Mouse (Mus musculus) intestine, embryonic 15.5 days (tissue): Measurements from ENCODE around the gene 1700001L19Rik. TPM values are rescaled to one million over a fixed set of nuclear protein-coding genes. Genes with fewer than 3 reads are reported as not detected.
"Not testable (repeated sequence)": the region's sequence is repeated elsewhere in the genome, so short reads cannot be mapped to it uniquely, and the experiment has no call there.

Experiments
- ATAC-seq: fragments of 200-750 bp; cut with Nextera tagmentation; 2 replicates; pipeline ENCODE4 v1.8.0; 2017; ENCODE audit warnings: moderate TSS enrichment, moderate library complexity
- H3K27ac ChIP-seq: fragments of 300-500 bp; sonication (generic); 2 replicates; pipeline ENCODE4 v1.5.1; 2015; ENCODE audit warnings: mild to moderate bottlenecking, inconsistent platforms
- H3K27me3 ChIP-seq: fragments of 300-500 bp; sonication (generic); replicated peaks from 2 replicates; pipeline ENCODE4 v1.6.1; 2015; ENCODE audit warnings: inconsistent platforms
- H3K36me3 ChIP-seq: fragments of 300-500 bp; sonication (generic); 2 replicates; pipeline ENCODE4 v1.6.1; 2015; ENCODE audit warnings: inconsistent platforms
- H3K4me1 ChIP-seq: fragments of 300-500 bp; sonication (generic); replicated peaks from 2 replicates; pipeline ENCODE4 v1.6.1; 2015; ENCODE audit warnings: inconsistent platforms
- H3K4me2 ChIP-seq: fragments of 300-500 bp; sonication (generic); replicated peaks from 2 replicates; pipeline ENCODE4 v1.6.1; 2015; ENCODE audit warnings: mild to moderate bottlenecking, inconsistent platforms
- H3K4me3 ChIP-seq: fragments of 300-500 bp; sonication (generic); replicated peaks from 2 replicates; pipeline ENCODE4 v1.5.1; 2015; ENCODE audit warnings: inconsistent platforms
- H3K9ac ChIP-seq: fragments of 300-500 bp; sonication (generic); 2 replicates; pipeline ENCODE4 v1.6.1; 2015; ENCODE audit warnings: inconsistent platforms
- H3K9me3 ChIP-seq: fragments of 300-500 bp; sonication (generic); 2 replicates; pipeline ENCODE4 v1.6.1; 2016; ENCODE audit warnings: inconsistent platforms
- WGBS: fragments of 180-500 bp; shearing (Covaris S2); methylation state at CpG from one replicate; pipeline ENCODE4 v1.1.7; 2015; 5-methylcytosine and 5-hydroxymethylcytosine counted together
- polyA plus RNA-seq: library from polyadenylated mRNA; unstranded; fragments of >200 nt; fragmentation: Nextera tagmentation; extraction: Ambion mirVana; gene quantifications from 2 replicates; pipeline ENCODE4 v1.2.1, GENCODE M21; 2015

1700001L19Rik gene
- polyA plus RNA-seq: 0.35 TPM in 1 of 2 replicates, not detected in the other

DNA sequence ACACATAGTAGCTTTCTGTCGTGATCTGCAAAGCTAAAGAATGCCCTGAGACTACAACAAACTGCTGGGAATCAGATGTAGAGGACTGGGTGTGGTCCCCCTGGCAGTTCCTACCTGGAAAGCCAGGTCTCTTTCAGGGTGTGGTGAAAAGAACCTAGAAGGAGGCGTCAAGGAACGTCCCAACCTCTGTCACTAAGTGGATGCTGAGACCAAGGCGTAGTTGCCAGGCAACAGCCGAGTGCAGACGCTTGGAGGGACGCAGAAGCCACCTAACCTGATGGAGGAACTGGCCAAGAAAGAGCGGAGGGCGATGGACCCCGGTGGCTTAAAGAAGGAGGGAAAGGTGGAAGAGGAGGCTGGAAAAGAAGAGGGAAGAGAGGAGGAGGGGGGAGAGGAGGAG is at the start of gene 1700001L19Rik:
TSS of gene 1700001L19Rik (plus strand) at position 223 of the 400 bp plus-strand sequence.
- Histone ChIP-seq H3K9ac (no peak within 1 kb of the TSS), H3K4me2 (peak within 1 kb of the TSS; percentile 53), H3K4me1 (no peaks in the 10 kb centered on the region), H3K9me3 (no peaks in the 10 kb centered on the region), H3K36me3 (peaks cover 5% of the 10 kb centered on the region), H3K27ac (no peak within 1 kb of the TSS), H3K27me3 (no peaks in the 10 kb centered on the region), H3K4me3 (peak within 1 kb of the TSS; percentile 19)
- 10% methylated on average over 10 of the region's 10 CpGs for WGBS
- ATAC-seq: peak; percentile 32

DNA sequence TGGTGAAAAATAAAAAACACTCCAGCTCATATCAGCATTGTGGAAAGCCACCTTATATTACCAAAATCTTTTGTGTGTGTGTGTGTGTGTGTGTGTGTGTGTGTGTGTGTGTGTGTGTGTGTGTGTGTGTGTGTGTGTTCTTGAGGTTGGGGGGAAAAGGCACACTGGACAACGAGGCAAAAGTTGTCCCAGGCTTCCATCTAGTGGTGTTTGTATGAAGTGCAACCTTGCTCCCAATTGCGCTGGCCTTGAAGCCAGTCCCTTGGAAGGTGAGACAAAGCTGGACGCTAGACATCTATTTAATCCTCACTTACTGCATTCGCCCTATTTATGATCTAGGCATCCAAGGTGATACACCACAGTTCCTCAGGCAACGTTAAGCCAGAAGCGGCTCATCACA is 43.8 kb upstream of the 1700001L19Rik start:
- not testable (repeated sequence) for H3K9me3 ChIP-seq, H3K27me3 ChIP-seq, H3K36me3 ChIP-seq, H3K4me1 ChIP-seq, H3K4me3 ChIP-seq, H3K27ac ChIP-seq, ATAC-seq, H3K4me2 ChIP-seq, H3K9ac ChIP-seq
- 23% methylated on average over 6 of the region's 6 CpGs for WGBS

DNA sequence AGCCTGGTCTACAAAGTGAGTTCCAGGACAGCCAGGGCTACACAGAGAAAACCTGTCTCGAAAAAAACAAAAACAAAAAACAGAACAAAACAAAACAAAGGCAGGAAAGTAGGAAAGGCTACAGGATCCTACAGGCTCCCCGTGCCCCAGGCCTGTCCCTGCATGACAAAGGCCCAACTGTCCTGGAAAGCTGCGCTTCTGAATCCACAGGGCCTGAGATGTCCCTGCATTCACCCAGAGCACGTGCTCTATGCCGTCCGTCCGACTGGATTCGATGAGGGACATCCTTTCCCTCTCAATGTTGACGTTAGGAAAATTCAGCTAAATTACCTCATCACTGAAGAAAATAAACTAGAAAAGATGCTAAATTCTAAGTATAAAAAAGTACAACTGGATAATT is 29.1 kb upstream of the 1700001L19Rik start:
- Histone ChIP-seq H3K4me1 (0 out of 2 replicates have a peak, but pooled peaks cover under 1% of the 10 kb centered on the region), H3K4me3 (no peak overlapping the region), H3K9me3 (no peaks in the 10 kb centered on the region), H3K36me3 (peaks cover 7% of the 10 kb centered on the region; the same call in 1 of the 2 replicates), H3K4me2 (no peak overlapping the region), H3K27ac (no peak overlapping the region), H3K9ac (no peak overlapping the region), H3K27me3 (no peaks in the 10 kb centered on the region)
- WGBS: 96% methylated on average over 9 of the region's 9 CpGs
- ATAC-seq: no peak

DNA sequence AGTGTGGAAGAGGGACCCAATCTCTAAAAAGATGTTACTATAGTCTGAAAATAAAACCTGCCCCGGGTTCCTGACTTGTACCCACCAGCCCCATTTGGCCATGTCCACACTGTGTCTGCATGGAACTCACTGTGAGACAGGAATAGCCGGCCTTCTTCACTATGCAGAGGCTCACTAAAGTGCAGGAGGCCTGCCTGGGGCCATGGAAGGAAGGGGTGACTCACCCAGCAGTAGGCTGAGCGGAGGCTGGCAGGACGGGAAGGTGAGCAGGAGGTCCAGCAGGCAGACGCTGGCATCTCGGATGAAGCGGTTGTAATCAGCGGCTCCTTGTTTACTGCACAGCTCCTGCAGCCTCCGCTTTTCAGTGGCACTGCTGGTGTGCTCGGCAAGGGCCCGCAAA is 28.7 kb upstream of the 1700001L19Rik start:
- H3K36me3 ChIP-seq: peaks cover 7% of the 10 kb centered on the region; the same call in 1 of the 2 replicates
- no peaks in the 10 kb centered on the region for H3K9me3 ChIP-seq
- no peak overlapping the region for H3K9ac ChIP-seq
- no peaks in the 10 kb centered on the region for H3K27me3 ChIP-seq
- H3K27ac ChIP-seq: no peak overlapping the region
- no peak overlapping the region for H3K4me3 ChIP-seq
- 92% methylated on average over 11 of the region's 11 CpGs for WGBS
- ATAC-seq: no peak
- H3K4me1 ChIP-seq: 0 out of 2 replicates have a peak, but pooled peaks cover 5% of the 10 kb centered on the region
- no peak overlapping the region for H3K4me2 ChIP-seq

DNA sequence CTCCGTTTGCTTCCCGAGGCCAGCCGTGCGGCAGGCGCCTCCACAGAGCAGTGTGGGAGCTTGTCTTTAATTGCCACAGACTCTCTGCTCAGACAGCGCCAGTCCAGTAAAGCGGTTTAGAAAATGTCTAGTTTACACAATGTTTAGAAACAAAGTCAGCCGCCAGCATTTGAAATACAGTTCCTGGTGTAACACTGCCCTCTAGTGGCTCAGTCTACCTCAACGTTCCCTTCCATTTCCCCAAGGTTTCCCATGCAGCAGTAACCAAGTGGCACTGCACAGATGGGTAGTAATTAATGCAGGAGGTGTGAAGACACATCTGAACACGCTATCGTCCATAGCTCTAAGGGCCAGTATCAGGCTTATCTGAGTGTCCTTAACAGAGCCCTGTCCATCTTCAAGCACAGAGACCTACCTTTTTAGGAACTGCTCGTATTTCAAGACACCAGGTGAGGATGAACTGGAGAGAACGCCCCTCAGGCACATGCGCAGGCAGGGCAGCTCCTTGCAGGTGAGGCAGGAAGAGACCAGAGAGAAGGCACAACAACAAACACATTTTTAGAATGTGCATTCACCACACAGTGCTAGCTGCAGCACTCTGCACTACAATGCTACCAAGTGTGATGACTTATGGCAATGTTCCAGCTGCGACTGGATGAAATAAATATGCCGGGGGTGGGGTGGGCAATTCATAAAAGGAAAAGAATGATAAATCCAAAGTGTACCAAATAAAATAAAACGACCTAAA is 27.5 kb upstream of the 1700001L19Rik start:
- Histone ChIP-seq H3K27ac (no peak overlapping the region), H3K4me2 (no peak overlapping the region), H3K9ac (no peak overlapping the region), H3K9me3 (no peaks in the 10 kb centered on the region), H3K4me3 (no peak overlapping the region), H3K4me1 (0 out of 2 replicates have a peak, but pooled peaks cover 5% of the 10 kb centered on the region), H3K27me3 (no peaks in the 10 kb centered on the region), H3K36me3 (0 out of 2 replicates have a peak, but pooled peaks cover 6% of the 10 kb centered on the region)
- WGBS: 53% methylated on average over 17 of the region's 17 CpGs
- ATAC-seq: 0 out of 2 replicates have a peak, but pooled peaks have one; percentile 29

DNA sequence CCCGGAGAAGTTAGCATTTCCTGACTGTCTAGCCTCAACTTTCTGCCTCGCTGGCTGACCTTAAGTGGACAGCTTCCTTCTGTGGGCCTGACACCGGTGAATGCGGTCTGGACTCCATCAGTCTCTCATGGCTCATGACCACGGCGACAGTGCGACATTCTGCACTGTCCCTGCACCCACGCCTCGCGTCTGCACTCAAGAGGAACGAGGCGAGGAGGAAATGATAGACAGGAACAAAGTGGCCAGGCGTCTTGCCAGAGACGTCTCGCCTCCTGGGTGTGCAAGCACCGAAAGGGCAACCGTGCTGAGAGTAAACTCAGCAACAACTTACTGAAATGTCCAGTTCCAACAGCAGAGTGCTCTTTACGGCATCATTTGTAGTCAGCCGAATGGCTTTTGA is 25.0 kb upstream of the 1700001L19Rik start:
- no peak for ATAC-seq
- Histone ChIP-seq H3K4me3 (no peak overlapping the region), H3K4me1 (0 out of 2 replicates have a peak, but pooled peaks cover 5% of the 10 kb centered on the region), H3K27ac (no peak overlapping the region), H3K36me3 (0 out of 2 replicates have a peak, but pooled peaks cover 7% of the 10 kb centered on the region), H3K9ac (no peak overlapping the region), H3K9me3 (no peaks in the 10 kb centered on the region), H3K4me2 (no peak overlapping the region), H3K27me3 (no peaks in the 10 kb centered on the region)
- WGBS: 76% methylated on average over 19 of the region's 19 CpGs

DNA sequence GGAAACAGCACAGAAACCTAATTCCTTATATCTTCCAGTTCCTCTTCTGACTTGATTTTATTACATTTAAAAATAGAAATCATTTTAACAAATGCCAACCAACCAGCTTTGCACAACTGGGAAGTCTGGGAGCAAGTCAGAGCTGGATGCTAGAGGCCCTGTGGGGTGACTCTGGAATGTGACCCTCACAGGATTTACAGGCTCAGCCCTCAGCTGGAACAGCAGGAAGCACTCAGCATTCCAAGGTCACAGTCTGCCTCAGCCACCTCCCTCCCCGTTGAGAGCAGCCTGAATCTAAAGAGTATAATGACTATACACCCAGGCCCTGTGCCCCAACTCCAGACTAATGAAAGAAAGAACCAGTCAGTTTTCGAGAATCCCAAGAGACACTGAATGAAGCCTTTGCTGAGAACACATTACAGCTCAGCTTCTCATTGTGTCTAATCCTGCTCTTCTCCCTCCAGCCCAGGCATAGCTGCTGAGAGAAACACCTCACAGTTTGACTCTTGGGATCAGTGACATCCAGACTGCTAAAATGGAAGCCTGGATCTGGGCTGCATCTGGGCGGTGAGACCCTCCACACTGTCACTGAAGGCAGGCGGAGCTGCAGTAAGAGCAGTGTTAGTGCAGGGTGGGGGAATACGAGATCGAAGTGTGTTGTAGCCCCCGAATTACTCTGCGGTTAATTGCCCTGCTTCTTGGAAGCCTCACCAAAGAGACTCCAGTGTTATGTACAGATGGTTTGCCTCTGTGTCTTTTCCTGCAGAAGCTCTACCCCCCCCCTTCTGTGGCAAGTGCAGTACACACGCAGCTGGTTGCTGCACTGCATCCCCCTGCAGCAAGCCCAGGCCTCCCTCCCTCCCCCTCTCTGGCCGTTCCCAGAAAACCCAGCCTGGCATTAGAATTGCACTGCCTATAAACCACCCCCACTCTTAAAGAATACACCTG is 24.0 kb upstream of the 1700001L19Rik start:
- 39% methylated on average over 10 of the region's 10 CpGs for WGBS
- 0 out of 2 replicates have a peak, but pooled peaks cover 7% of the 10 kb centered on the region for H3K36me3 ChIP-seq
- no peak overlapping the region for H3K4me2 ChIP-seq
- H3K4me1 ChIP-seq: 0 out of 2 replicates have a peak, but pooled peaks cover 5% of the 10 kb centered on the region
- no peak overlapping the region for H3K4me3 ChIP-seq
- no peak overlapping the region for H3K9ac ChIP-seq
- H3K27ac ChIP-seq: peak overlapping the region; percentile 60
- ATAC-seq: peak; percentile 87
- no peaks in the 10 kb centered on the region for H3K9me3 ChIP-seq
- H3K27me3 ChIP-seq: no peaks in the 10 kb centered on the region

DNA sequence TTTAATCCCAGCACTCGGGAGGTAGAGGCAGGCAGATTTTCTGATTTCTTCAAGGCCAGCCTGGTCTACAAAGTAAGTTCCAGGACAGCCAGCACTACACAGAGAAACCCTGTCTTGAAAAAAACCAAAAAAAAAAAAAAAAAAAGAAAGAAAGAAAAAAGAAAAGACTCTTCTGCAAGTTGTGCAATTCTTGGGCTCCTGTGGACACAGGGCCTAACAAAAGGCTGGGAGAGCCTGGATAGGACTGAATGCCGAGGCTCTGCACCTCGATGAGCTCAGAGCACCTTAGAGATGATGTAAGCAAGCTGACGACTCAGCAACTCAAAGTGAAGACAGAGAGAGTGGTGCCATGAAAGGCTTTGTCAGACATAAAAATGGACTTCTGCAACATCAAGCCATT is 22.8 kb upstream of the 1700001L19Rik start:
- H3K27ac ChIP-seq: no peak overlapping the region
- H3K4me1 ChIP-seq: 0 out of 2 replicates have a peak, but pooled peaks cover 5% of the 10 kb centered on the region
- H3K4me2 ChIP-seq: no peak overlapping the region
- no peaks in the 10 kb centered on the region for H3K27me3 ChIP-seq
- H3K9me3 ChIP-seq: no peaks in the 10 kb centered on the region
- no peak overlapping the region for H3K9ac ChIP-seq
- no peak overlapping the region for H3K4me3 ChIP-seq
- WGBS: 72% methylated on average over 4 of the region's 4 CpGs
- ATAC-seq: no peak
- H3K36me3 ChIP-seq: 0 out of 2 replicates have a peak, but pooled peaks cover 3% of the 10 kb centered on the region

DNA sequence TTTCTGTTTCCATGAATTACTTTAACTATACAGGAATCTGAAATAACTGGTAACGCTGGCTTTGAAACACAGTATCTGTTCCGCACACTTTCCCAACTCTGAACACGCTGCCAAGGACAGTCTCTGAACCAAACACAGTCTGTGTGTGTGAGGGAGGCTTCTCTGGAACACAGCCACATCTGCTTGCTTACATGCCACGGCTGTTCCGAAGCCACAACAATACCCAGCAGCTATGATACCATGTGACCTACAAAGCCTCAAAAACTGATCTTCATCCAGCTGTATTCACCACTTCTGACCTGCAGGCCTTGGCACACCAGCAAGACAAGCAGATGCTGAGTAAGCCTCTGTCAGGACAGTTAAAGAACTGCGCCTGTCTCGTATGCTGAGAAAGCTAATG is 19.3 kb upstream of the 1700001L19Rik start:
- 84% methylated on average over 7 of the region's 7 CpGs for WGBS
- no peak overlapping the region for H3K27ac ChIP-seq
- no peaks in the 10 kb centered on the region for H3K27me3 ChIP-seq

DNA sequence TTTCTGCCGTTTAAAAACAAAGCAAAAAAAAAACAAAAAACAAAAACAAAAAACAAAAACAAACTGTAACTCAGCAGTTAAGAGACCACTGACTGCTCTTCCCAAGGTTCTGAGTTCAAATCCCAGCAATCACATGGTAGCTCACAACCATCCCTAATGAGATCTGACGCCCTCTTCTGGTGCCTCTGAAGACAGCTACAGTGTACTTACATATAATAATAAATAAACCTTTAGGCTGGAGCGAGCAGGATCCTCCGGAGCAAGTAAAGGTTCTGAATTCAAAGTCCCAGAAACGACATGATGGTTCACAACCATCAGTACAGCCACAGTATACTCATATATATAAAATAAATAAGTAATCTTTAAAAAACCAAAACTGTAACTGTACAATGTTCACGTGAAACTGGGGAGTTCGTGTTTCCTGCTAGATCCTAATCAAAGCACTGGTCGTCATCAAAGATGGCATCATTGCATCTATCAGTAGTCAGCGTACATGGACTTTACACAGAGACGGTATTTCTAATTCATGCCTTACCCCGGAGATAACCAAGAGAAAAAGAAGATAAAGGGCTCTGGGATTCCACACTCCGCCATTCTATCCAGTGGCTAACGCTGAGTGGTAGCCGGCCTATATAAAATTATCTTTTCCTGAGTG is 16.0 kb upstream of the 1700001L19Rik start:
- Histone ChIP-seq H3K4me1 (0 out of 2 replicates have a peak, but pooled peaks cover 6% of the 10 kb centered on the region), H3K9me3 (no peaks in the 10 kb centered on the region), H3K27me3 (no peaks in the 10 kb centered on the region), H3K27ac (peak overlapping the region; percentile 80), H3K4me3 (peak overlapping the region; percentile 78), H3K9ac (peak overlapping the region; percentile 59), H3K4me2 (peak overlapping the region; percentile 69), H3K36me3 (peaks cover 16% of the 10 kb centered on the region; the same call in 1 of the 2 replicates)
- WGBS: 21% methylated on average over 14 of the region's 14 CpGs
- no peak; the same call in 1 of the 2 replicates for ATAC-seq

More for the DNA sequence above, 19.3 kb upstream of the 1700001L19Rik start:
- Histone ChIP-seq H3K9me3 (no peaks in the 10 kb centered on the region), H3K4me1 (0 out of 2 replicates have a peak, but pooled peaks cover 5% of the 10 kb centered on the region), H3K4me3 (no peak overlapping the region), H3K9ac (no peak overlapping the region), H3K36me3 (0 out of 2 replicates have a peak, but pooled peaks cover 3% of the 10 kb centered on the region), H3K4me2 (no peak overlapping the region)
- ATAC-seq: no peak

DNA sequence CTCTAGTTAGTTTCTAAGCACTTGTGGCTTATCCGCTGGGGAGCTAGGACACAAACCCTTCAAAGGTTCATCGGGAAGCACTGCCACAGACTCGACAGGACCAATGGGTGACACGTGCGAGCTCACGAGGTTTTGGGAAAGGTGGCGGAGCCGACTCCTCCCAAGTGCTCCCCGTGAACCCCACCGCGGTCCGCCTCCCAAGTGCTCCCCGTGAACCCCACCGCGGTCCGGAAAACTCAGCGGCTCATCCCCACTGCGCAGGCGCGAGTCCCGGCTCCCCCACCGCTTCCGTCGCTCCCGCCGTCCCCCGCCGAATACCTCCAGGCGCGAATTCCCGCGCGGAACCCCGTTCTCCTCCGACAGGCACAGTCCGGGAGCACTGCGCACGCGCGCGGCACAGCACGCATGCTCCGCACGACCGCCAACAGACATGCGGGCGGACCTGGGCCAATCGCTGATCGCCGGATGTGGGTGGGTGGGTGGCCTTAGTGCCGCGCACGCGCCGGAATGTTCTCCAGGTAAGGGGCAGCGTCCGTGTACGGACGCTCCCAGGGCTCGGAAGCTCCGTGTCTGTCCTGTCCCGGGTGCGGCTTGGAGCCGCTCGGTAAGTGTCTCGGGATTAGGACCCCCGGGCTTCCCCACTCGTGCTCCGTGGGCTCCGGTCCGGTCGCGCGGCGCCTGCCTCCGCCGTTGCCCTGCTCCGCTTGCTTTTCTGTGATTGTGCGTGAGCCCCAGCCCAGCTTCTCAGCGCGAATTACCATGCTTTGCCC is 15.3 kb upstream of the 1700001L19Rik start, which contains the start of the genes Mtrr and Fastkd3:
TSS of gene Mtrr (minus strand) at position 403 of the 770 bp plus-strand sequence.
TSS of gene Fastkd3 (plus strand) at position 488 of the 770 bp plus-strand sequence.
- Histone ChIP-seq H3K27me3 (no peaks in the 10 kb centered on the region), H3K4me3 (peak within 1 kb of the TSS; percentile 78), H3K4me1 (0 out of 2 replicates have a peak, but pooled peaks cover 6% of the 10 kb centered on the region), H3K9ac (peak within 1 kb of the TSS; percentile 75), H3K36me3 (peaks cover 16% of the 10 kb centered on the region), H3K27ac (peak within 1 kb of the TSS; percentile 86), H3K4me2 (peak within 1 kb of the TSS; percentile 74), H3K9me3 (no peaks in the 10 kb centered on the region)
- peak; percentile 99 for ATAC-seq
- under 1% methylated on average over 81 of the region's 81 CpGs for WGBS
